Mouse (Mus musculus) bone marrow, adult 2 months (tissue): ENCODE results near the gene Upp2.

ENCODE experiments used
- CTCF ChIP-seq: fragments of 200-500 bp; IDR thresholded peaks from 2 replicates; pipeline ENCODE4 v1.5.1; 2011; ENCODE audit warnings: low read length, control low read depth; ENCODE audit not compliant: control insufficient read depth, insufficient read depth
- POLR2A ChIP-seq: fragments of 200-500 bp; IDR thresholded peaks from 2 replicates; pipeline ENCODE4 v1.6.1; 2011; ENCODE audit warnings: low read depth, mild to moderate bottlenecking, control low read depth, low read length, borderline replicate concordance; ENCODE audit not compliant: control insufficient read depth

DNA sequence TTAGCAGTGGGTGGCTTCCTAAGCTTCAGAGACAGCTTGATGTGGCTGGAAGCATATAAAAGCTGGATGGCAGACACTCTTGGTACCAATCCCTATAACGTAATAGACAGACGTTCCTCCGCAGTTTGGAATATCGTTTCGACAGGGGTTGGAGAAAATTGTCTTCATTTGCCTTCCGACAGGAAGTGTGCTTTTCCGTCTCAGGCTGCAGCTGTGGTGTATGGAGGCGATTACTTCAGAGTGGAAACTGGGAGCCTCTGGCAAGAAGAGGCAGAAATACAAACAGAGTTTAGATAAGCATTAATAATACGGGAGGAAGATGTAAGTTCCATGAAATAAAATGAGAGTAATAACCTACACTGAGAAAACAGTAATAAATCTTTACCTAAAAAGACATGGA, 28.3 kb downstream of the Upp2 start:
- TF ChIP-seq CTCF: no peak
- TF ChIP-seq POLR2A: no peak
